Mouse (Mus musculus): Measurements from ENCODE around the gene Bcl7c.
"Not testable (repeated sequence)": the region's sequence is repeated elsewhere in the genome, so short reads cannot be mapped to it uniquely, and the experiment has no call there.

Bcl7c gene

DNA sequence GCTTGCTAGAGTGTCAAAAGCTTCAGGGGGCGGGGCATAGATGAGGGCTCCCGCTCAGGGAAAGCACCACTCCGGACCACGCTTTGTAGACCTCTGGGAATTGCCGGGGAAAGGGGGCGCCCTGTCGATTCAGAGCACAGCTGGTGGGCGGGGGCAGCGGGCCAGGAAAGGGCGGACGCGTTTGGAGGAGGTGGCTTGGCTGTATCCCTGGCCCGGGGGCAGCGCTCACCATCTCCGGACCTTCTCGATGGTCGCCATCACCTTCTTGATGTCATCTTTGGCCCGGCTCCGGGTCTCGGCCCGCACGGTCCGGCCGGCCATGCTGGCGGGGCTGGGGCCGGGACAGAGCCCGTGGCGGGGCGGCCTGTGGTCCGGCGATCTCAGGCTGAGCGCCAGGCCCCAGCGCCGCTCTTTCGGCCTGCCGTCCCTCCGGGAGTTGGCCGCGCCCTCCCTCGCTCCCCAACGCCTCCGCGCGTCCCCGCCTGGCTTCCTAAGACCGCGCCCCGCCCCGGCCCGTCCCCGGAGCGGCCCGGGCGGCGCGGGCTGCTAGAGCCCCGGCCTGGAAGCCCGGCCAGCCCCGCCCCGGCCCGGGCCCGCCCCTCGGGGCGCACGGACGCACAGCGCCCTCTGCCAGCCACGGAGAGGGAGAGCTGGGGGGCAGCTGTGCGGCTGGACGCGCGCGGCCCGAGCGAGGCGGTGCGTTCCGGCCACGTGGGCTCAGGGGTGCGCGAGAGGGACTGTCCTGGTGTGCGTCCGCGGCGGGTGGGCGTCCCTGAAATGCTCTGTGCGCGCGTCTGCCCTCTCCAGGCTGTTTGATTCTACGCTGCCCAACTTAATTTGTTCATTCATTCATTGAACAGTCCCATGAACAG is at the start of gene Bcl7c:
Gene Bcl7c (minus strand): TSS at position 727 of the 872 bp plus-strand sequence.
- peak; percentile 96 to 99 for DNase-seq

DNA sequence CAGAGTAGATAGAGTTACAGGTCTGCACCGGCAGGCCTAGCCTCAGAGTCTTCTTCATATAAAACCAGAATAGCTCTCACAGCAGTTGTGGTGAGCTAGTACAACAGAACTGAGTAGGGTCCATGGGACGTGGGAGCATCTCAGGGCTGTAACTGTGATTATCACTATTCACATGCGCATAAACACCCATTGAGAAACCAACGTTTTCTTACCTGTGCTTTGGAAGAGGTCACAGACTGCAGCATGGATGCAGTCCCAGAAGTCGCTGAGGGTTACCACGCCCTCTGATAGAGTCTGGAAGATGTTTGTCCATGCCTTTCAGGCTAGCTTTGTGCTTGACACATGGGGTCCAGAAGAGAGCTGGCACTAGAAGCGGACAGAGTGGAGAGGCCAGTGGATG is 45.0 kb upstream of the Bcl7c start:
- no peak for DNase-seq

- DNase-seq, result no peak
Observed at GRCm38 (mm10) chr7:127753158-127753557, 44.4 kb upstream of the Bcl7c start.

GRCm38 (mm10) chr7:127752069-127752468 is 43.3 kb upstream of the Bcl7c start:
- no peak for DNase-seq

GRCm38 (mm10) chr7:127751619-127752018 is 42.9 kb upstream of the Bcl7c start:
- no peak for DNase-seq

GRCm38 (mm10) chr7:127750131-127751127 is 41.7 kb upstream of the Bcl7c start:
- DNase-seq, result no peak

- DNase-seq, result no peak
Observed at GRCm38 (mm10) chr7:127748235-127748560, 39.5 kb upstream of the Bcl7c start.

GRCm38 (mm10) chr7:127747559-127748234 is 39.0 kb upstream of the Bcl7c start:
- no peak for DNase-seq

- peak; percentile 32 to 54 for DNase-seq
Observed at GRCm38 (mm10) chr7:127746494-127747491, 38.1 kb upstream of the Bcl7c start.

GRCm38 (mm10) chr7:127745652-127746493 is 37.1 kb upstream of the Bcl7c start:
- DNase-seq, result peak; percentile 95 to 98

DNA sequence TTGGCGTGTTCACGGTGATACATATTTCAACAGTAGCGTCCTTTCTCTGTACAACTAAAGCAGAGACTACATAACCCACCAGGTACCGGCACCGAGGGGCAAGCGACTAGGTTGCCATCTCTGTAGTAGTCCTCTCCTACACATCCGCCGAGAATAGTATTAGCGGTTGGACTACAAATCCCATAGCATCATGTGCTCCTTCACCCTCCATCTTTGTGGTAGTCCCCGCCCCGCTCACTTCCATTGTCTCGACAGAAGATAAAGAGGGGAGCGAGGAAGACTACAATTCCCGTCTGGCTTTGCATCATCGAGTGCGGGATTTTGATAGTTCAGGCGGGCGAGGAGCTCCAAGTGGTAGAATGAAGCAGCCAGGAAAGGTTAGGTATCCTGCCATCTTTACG is 36.5 kb upstream of the Bcl7c start:
- DNase-seq, result peak; percentile 93 to 94

- peak; percentile 71 to 76 for DNase-seq
Observed at GRCm38 (mm10) chr7:127744366-127745045, 35.8 kb upstream of the Bcl7c start, which contains the start of gene Fbxl19. Gene Fbxl19 (plus strand): TSS chr7:127744543.

DNA sequence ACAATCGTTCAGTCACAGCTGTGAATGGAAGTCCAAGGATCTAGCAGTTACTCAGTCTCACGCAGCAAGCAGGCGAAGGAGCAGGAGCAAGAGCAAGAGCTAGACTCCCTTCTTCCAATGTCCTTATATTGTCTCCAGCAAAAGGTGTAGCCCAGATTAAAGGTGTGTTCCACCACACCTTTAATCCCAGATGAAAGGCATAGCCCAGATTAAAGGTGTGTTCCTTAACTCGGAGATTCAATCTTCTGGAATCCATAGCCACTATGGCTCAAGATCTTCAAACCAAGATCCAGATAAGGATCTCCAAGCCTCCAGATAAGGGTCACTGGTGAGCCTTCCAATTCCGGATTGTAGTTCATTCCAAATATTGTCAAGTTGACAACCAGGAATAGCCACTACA is 23.3 kb upstream of the Bcl7c start, which contains the start of gene Ctf2:
Gene Ctf2 (minus strand): TSS at position 101 of the 400 bp plus-strand sequence.
- not testable (repeated sequence) for DNase-seq

DNA sequence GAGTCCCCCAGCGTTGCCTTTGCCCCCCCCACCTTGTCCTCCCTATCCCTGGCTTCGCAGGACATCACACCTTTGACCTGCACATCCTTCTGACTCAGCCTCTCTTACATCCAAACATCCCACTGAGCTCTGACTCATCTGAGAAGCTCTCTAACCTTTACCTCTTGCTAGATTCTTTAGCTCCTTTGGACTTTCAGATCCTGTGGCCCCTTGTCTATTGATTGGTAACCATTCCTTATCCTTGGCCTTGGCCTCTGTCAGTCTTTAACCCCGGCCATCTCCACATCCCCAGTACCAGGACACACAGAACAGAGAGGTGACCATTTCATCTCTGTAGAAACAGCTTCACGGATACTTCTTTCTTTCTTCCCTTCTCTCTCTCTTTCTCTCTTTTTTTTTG is 21.4 kb upstream of the Bcl7c start:
- no peak for DNase-seq

GRCm38 (mm10) chr7:127727898-127728297 is 19.2 kb upstream of the Bcl7c start:
- DNase-seq, result no peak

DNA sequence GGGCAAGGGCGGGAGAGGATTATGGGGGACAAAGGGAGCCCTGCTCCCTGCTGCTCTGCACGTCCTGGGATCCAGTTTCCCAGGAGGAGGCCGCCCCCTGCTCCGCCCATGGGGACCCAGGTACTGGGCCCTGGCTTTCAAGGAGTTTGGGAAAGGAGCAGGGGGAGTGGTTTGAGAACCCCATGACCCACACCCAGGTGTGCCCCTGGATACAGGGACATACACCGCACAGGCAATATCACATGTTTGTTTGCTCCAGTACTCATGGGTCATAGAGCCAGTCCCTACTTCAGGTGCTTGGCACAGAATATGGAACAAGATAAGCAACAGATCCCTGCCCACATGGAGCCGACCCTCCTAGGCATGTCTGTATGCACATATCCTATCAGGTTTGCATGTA is 17.2 kb upstream of the Bcl7c start:
- no peak for DNase-seq

GRCm38 (mm10) chr7:127725490-127725889 is 16.8 kb upstream of the Bcl7c start:
- no peak for DNase-seq

- no peak for DNase-seq
Observed at GRCm38 (mm10) chr7:127719258-127719657, 10.5 kb upstream of the Bcl7c start.

- no peak for DNase-seq
Observed at GRCm38 (mm10) chr7:127718339-127718738, 9.6 kb upstream of the Bcl7c start.

DNA sequence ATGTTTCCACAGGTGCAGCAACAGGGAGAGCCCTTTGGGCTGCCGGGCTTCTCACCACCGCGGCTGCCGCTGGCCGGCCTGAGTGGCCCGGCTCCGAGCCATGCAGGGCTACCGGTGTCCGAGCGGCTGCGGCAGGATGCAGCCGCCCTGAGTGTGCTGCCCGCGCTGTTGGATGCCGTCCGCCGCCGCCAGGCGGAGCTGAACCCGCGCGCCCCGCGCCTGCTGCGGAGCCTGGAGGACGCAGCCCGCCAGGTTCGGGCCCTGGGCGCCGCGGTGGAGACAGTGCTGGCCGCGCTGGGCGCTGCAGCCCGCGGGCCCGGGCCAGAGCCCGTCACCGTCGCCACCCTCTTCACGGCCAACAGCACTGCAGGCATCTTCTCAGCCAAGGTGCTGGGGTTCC is 8.3 kb upstream of the Bcl7c start:
- DNase-seq, result peak; percentile 83 to 84

Measured in lung, postnatal 4 days (tissue).